Mouse (Mus musculus): ENCODE measurements around the gene Gpr132. TPM values are rescaled to one million over a fixed set of nuclear protein-coding genes. Genes with fewer than 3 reads are reported as not detected.

The Gpr132 gene
- polyA plus RNA-seq, 1 experiment = 77.9 TPM

GRCm38 (mm10) chr12:112854610-112855333 lies 13.3 kb downstream of the Gpr132 start:
- Histone ChIP-seq H3K4me3 (ENCODE audit: extremely low read depth, insufficient read depth, insufficient read length) (no peak overlapping the region), H3K27me3 (ENCODE audit: control insufficient read depth, insufficient read depth, low read length) (no peaks in the 10 kb centered on the region), H3K4me1 (ENCODE audit: control insufficient read depth, insufficient read depth, insufficient read length) (peaks cover 53% of the 10 kb centered on the region; the same call in 1 of the 2 replicates), H3K27ac (ENCODE audit: insufficient read depth, low read length) (peak overlapping the region; percentile 84), H3K36me3 (ENCODE audit: control insufficient read depth, insufficient read depth, low read length) (peaks cover 24% of the 10 kb centered on the region)
- 42% methylated on average over 7 of the region's 7 CpGs for WGBS
- no peak for TF ChIP-seq POLR2A (IDR thresholded peaks at IDR 0.05; ENCODE audit: low read depth, low read length)
- TF ChIP-seq CTCF (IDR thresholded peaks at IDR 0.05; ENCODE audit: extremely low read depth, insufficient read depth, insufficient read length, insufficient replicate concordance) = no peak
- peak; percentile 67 to 73 for DNase-seq (ENCODE audit: low read depth in 1 of 2, low spot score in 2 of 2)

DNA sequence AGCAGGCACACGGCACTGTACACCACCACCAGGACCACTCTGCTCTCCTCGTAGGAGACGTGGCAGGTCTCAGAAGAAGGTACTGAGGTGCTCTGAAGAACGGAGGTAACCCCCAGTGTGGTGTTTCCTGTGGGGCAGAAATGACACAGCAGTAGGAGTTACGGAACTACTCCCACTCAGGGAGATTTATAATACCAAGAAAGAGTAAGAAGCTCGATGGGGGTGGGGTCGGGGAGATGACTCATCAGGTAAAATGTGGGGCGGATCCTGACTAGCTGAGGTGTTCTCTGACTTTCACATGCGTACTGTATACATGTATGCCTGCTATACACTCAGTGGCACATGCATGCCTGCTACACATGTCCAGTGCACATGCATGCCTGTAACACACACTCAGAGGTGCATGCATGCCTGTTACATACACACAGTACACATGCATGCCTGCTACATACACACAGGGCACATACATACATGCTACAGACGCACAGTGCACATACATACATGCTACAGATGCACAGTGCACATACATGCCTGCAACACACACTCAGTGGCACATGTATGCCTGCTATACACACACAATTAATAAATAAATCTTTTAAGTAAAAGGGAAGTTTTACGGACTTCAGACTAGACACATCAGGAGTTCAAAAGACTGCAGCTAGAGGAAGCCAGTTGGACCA lies 14.8 kb downstream of the Gpr132 start:
- DNase-seq (ENCODE audit: low read depth in 1 of 2, low spot score in 2 of 2) = no peak
- TF ChIP-seq POLR2A (IDR thresholded peaks at IDR 0.05; ENCODE audit: low read depth, low read length) (no peak), CTCF (IDR thresholded peaks at IDR 0.05; ENCODE audit: extremely low read depth, insufficient read depth, insufficient read length, insufficient replicate concordance) (no peak)
- no peak overlapping the region for H3K4me3 ChIP-seq (ENCODE audit: extremely low read depth, insufficient read depth, insufficient read length)
- peaks cover 24% of the 10 kb centered on the region for H3K36me3 ChIP-seq (ENCODE audit: control insufficient read depth, insufficient read depth, low read length)
- 60% methylated on average over 11 of the region's 11 CpGs for WGBS
- no peaks in the 10 kb centered on the region for H3K27me3 ChIP-seq (ENCODE audit: control insufficient read depth, insufficient read depth, low read length)
- no peak overlapping the region for H3K27ac ChIP-seq (ENCODE audit: insufficient read depth, low read length)
- H3K4me1 ChIP-seq (ENCODE audit: control insufficient read depth, insufficient read depth, insufficient read length) = peaks cover 42% of the 10 kb centered on the region; the same call in 1 of the 2 replicates

DNA sequence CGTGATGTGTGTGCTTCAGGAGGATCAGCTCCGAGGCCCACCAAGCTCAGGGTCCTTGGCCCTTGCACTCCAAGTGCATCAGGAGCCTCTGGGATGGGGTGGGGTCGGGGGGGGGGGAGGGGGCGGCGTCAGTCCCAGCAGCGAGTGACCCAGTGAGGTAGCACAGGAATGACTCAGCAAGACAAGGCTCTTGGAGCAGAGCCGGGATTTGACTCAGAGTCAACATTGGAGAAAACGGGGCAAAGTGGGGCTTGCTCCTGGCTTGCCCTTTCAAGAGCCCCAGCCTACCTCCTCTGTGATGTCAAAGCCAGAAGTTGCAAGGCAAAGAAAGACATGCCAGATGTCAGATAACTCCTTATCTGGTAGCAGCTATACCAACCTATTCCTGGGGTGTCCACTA lies 16.9 kb downstream of the Gpr132 start:
- Histone ChIP-seq H3K27me3 (ENCODE audit: control insufficient read depth, insufficient read depth, low read length) (no peaks in the 10 kb centered on the region), H3K4me1 (ENCODE audit: control insufficient read depth, insufficient read depth, insufficient read length) (peaks cover 22% of the 10 kb centered on the region; the same call in 1 of the 2 replicates), H3K4me3 (ENCODE audit: extremely low read depth, insufficient read depth, insufficient read length) (no peak overlapping the region), H3K36me3 (ENCODE audit: control insufficient read depth, insufficient read depth, low read length) (peaks cover 24% of the 10 kb centered on the region), H3K27ac (ENCODE audit: insufficient read depth, low read length) (no peak overlapping the region)
- no peak for DNase-seq (ENCODE audit: low read depth in 1 of 2, low spot score in 2 of 2)
- TF ChIP-seq CTCF (IDR thresholded peaks at IDR 0.05; ENCODE audit: extremely low read depth, insufficient read depth, insufficient read length, insufficient replicate concordance) (no peak), POLR2A (IDR thresholded peaks at IDR 0.05; ENCODE audit: low read depth, low read length) (no peak)
- 86% methylated on average over 8 of the region's 8 CpGs for WGBS

GRCm38 (mm10) chr12:112850344-112850743 lies 17.7 kb downstream of the Gpr132 start:
- H3K36me3 ChIP-seq (ENCODE audit: control insufficient read depth, insufficient read depth, low read length) = peaks cover 20% of the 10 kb centered on the region
- TF ChIP-seq CTCF (IDR thresholded peaks at IDR 0.05; ENCODE audit: extremely low read depth, insufficient read depth, insufficient read length, insufficient replicate concordance) (no peak), POLR2A (IDR thresholded peaks at IDR 0.05; ENCODE audit: low read depth, low read length) (no peak)
- WGBS = 72% methylated on average over 9 of the region's 9 CpGs
- H3K27me3 ChIP-seq (ENCODE audit: control insufficient read depth, insufficient read depth, low read length) = no peaks in the 10 kb centered on the region
- H3K4me3 ChIP-seq (ENCODE audit: extremely low read depth, insufficient read depth, insufficient read length) = no peak overlapping the region
- no peak for DNase-seq (ENCODE audit: low read depth in 1 of 2, low spot score in 2 of 2)
- H3K27ac ChIP-seq (ENCODE audit: insufficient read depth, low read length) = 0 out of 2 replicates have a peak overlapping the region, but pooled peaks have one; percentile 10
- peaks cover 18% of the 10 kb centered on the region; the same call in 1 of the 2 replicates for H3K4me1 ChIP-seq (ENCODE audit: control insufficient read depth, insufficient read depth, insufficient read length)

- DNase-seq (ENCODE audit: low read depth in 1 of 2, low spot score in 2 of 2) = no peak
- Histone ChIP-seq H3K4me3 (ENCODE audit: extremely low read depth, insufficient read depth, insufficient read length) (no peak overlapping the region), H3K27ac (ENCODE audit: insufficient read depth, low read length) (peak overlapping the region; percentile 19), H3K27me3 (ENCODE audit: control insufficient read depth, insufficient read depth, low read length) (no peaks in the 10 kb centered on the region), H3K36me3 (ENCODE audit: control insufficient read depth, insufficient read depth, low read length) (peaks cover 19% of the 10 kb centered on the region), H3K4me1 (ENCODE audit: control insufficient read depth, insufficient read depth, insufficient read length) (peaks cover 10% of the 10 kb centered on the region; the same call in 1 of the 2 replicates)
- TF ChIP-seq POLR2A (IDR thresholded peaks at IDR 0.05; ENCODE audit: low read depth, low read length) = no peak
- TF ChIP-seq CTCF (IDR thresholded peaks at IDR 0.05; ENCODE audit: extremely low read depth, insufficient read depth, insufficient read length, insufficient replicate concordance) = 0 out of 2 replicates have a peak, but pooled peaks have one; percentile 2
- 52% methylated on average over 11 of the region's 11 CpGs for WGBS
Observed at GRCm38 (mm10) chr12:112849235-112850022, 18.6 kb downstream of the Gpr132 start.

DNA sequence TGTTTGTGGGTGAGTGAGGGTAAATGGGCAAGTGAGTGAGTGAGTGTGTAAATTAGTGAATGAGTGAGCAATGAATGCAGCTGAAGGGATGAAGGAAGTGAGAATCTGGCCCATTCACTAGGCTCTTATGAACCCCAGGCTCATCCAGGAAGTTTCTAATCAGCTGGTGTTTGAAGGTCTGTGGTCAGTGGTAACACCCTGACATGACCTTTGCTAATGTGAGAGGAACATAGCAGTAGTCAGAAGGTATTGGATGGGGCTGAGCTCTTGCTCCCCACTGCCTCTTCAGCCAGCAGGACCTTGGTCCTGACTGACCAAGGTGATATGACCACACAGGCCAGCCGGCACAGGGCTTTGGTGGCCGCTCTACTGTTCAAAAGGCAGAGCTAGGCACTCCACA lies 20.1 kb downstream of the Gpr132 start:
- WGBS = 97% methylated on average over 2 of the region's 2 CpGs
- no peak for DNase-seq (ENCODE audit: low read depth in 1 of 2, low spot score in 2 of 2)
- Histone ChIP-seq H3K27ac (ENCODE audit: insufficient read depth, low read length) (no peak overlapping the region), H3K4me1 (ENCODE audit: control insufficient read depth, insufficient read depth, insufficient read length) (peaks cover 8% of the 10 kb centered on the region; the same call in 1 of the 2 replicates), H3K4me3 (ENCODE audit: extremely low read depth, insufficient read depth, insufficient read length) (no peak overlapping the region), H3K36me3 (ENCODE audit: control insufficient read depth, insufficient read depth, low read length) (peaks cover 19% of the 10 kb centered on the region), H3K27me3 (ENCODE audit: control insufficient read depth, insufficient read depth, low read length) (no peaks in the 10 kb centered on the region)
- no peak for TF ChIP-seq CTCF (IDR thresholded peaks at IDR 0.05; ENCODE audit: extremely low read depth, insufficient read depth, insufficient read length, insufficient replicate concordance)
- no peak for TF ChIP-seq POLR2A (IDR thresholded peaks at IDR 0.05; ENCODE audit: low read depth, low read length)

All from spleen, adult 2 months (tissue).